Mouse (Mus musculus) midbrain, embryonic 11.5 days (tissue): ENCODE data around the gene Izumo4. TPM values are rescaled to one million over a fixed set of nuclear protein-coding genes. Genes with fewer than 3 reads are reported as not detected.

Source experiments
- ATAC-seq: fragments of 200-750 bp; cut with Nextera tagmentation; 2 replicates; pipeline ENCODE4 v1.8.0; 2017; ENCODE audit warnings: moderate TSS enrichment, moderate library complexity; ENCODE audit not compliant: low FRiP score
- DNase-seq: peaks from one replicate; pipeline ENCODE4 v3.0.0; 2015; ENCODE audit warnings: low spot score; ENCODE audit errors: missing footprints
- H3K27ac ChIP-seq: fragments of 300-500 bp; sonication (generic); 2 replicates; pipeline ENCODE4 v1.5.1; 2014; ENCODE audit warnings: low read depth, low read length
- H3K27me3 ChIP-seq: fragments of 300-500 bp; sonication (generic); 2 replicates; pipeline ENCODE4 v1.6.1; 2014; ENCODE audit warnings: mild to moderate bottlenecking, low read length, moderate library complexity, mixed read lengths; ENCODE audit not compliant: control insufficient read depth, insufficient read depth
- H3K36me3 ChIP-seq: fragments of 300-500 bp; sonication (generic); 2 replicates; pipeline ENCODE4 v1.6.1; 2014; ENCODE audit warnings: mild to moderate bottlenecking, low read length, moderate library complexity, mixed read lengths; ENCODE audit not compliant: control insufficient read depth, insufficient read depth
- H3K4me1 ChIP-seq: fragments of 300-500 bp; sonication (generic); 2 replicates; pipeline ENCODE4 v1.6.1; 2014; ENCODE audit warnings: low read length; ENCODE audit not compliant: control insufficient read depth, insufficient read depth
- H3K4me2 ChIP-seq: fragments of 300-500 bp; sonication (generic); 2 replicates; pipeline ENCODE4 v1.6.1; 2014; ENCODE audit warnings: mild to moderate bottlenecking, moderate library complexity
- H3K4me3 ChIP-seq: fragments of 300-500 bp; sonication (generic); 2 replicates; pipeline ENCODE4 v1.5.1; 2014; ENCODE audit warnings: low read depth, low read length
- H3K9ac ChIP-seq: fragments of 300-500 bp; sonication (generic); 2 replicates; pipeline ENCODE4 v1.6.1; 2014; ENCODE audit warnings: low read length
- H3K9me3 ChIP-seq: fragments of 300-500 bp; sonication (generic); 2 replicates; pipeline ENCODE4 v1.6.1; 2016; ENCODE audit warnings: low read length; ENCODE audit not compliant: control insufficient read depth
- WGBS: fragments of 180-500 bp; shearing (Covaris S2); extraction: QIAGEN DNeasy Blood & Tissue Kit; methylation state at CpG from one replicate; pipeline ENCODE4 v1.1.7; 2014; 5-methylcytosine and 5-hydroxymethylcytosine counted together
- polyA plus RNA-seq: library from polyadenylated mRNA; unstranded; fragments of >200 nt; fragmentation: Nextera tagmentation; extraction: Ambion mirVana; gene quantifications from 2 replicates; pipeline ENCODE4 v1.2.1, GENCODE M21; 2014

Izumo4 gene
- polyA plus RNA-seq, 1 experiment from 2014 or later = 6.9 TPM

GRCm38 (mm10) chr10:80658841-80659202 lies 43.2 kb upstream of the Izumo4 start:
- 73% methylated on average over 4 of the region's 4 CpGs for WGBS
- no peak overlapping the region for H3K27ac ChIP-seq
- ATAC-seq (no peak), DNase-seq (no peak)
- no peak overlapping the region for H3K4me2 ChIP-seq
- no peak overlapping the region for H3K4me3 ChIP-seq
- H3K9ac ChIP-seq = no peak overlapping the region
- peaks cover 15% of the 10 kb centered on the region for H3K4me1 ChIP-seq
- no peaks in the 10 kb centered on the region for H3K36me3 ChIP-seq
- H3K9me3 ChIP-seq = no peaks in the 10 kb centered on the region
- H3K27me3 ChIP-seq = no peaks in the 10 kb centered on the region

- H3K27ac ChIP-seq = no peak overlapping the region
- WGBS = 20% methylated on average over 10 of the region's 10 CpGs
- DNase-seq (peak; percentile 99), ATAC-seq (no peak)
- H3K9me3 ChIP-seq = no peaks in the 10 kb centered on the region
- no peak overlapping the region for H3K4me3 ChIP-seq
- no peaks in the 10 kb centered on the region for H3K36me3 ChIP-seq
- H3K9ac ChIP-seq = no peak overlapping the region
- H3K4me1 ChIP-seq = peaks cover 15% of the 10 kb centered on the region
- no peak overlapping the region for H3K4me2 ChIP-seq
- no peaks in the 10 kb centered on the region for H3K27me3 ChIP-seq
These were observed 42.8 kb upstream of the Izumo4 start for GRCm38 (mm10) chr10:80659213-80659612.

GRCm38 (mm10) chr10:80661149-80661548 lies 40.8 kb upstream of the Izumo4 start:
- Histone ChIP-seq H3K9me3 (no peaks in the 10 kb centered on the region), H3K27ac (no peak overlapping the region), H3K36me3 (no peaks in the 10 kb centered on the region; the same call in 1 of the 2 replicates), H3K4me3 (no peak overlapping the region), H3K9ac (no peak overlapping the region), H3K27me3 (no peaks in the 10 kb centered on the region), H3K4me1 (0 out of 2 replicates have a peak, but pooled peaks cover 6% of the 10 kb centered on the region), H3K4me2 (no peak overlapping the region)
- WGBS = 34% methylated on average over 5 of the region's 5 CpGs
- peak; percentile 89 for DNase-seq
- ATAC-seq = no peak

GRCm38 (mm10) chr10:80663485-80664196 lies 38.3 kb upstream of the Izumo4 start:
- Histone ChIP-seq H3K9ac (no peak overlapping the region), H3K4me1 (0 out of 2 replicates have a peak, but pooled peaks cover 3% of the 10 kb centered on the region), H3K27me3 (no peaks in the 10 kb centered on the region), H3K27ac (no peak overlapping the region), H3K4me2 (no peak overlapping the region), H3K9me3 (no peaks in the 10 kb centered on the region), H3K4me3 (no peak overlapping the region), H3K36me3 (peaks cover 22% of the 10 kb centered on the region)
- 75% methylated on average over 5 of the region's 5 CpGs for WGBS
- ATAC-seq (no peak), DNase-seq (no peak)

GRCm38 (mm10) chr10:80664197-80665015 lies 37.6 kb upstream of the Izumo4 start:
- Histone ChIP-seq H3K36me3 (peaks cover 30% of the 10 kb centered on the region), H3K27me3 (no peaks in the 10 kb centered on the region), H3K4me2 (no peak overlapping the region), H3K9me3 (no peaks in the 10 kb centered on the region), H3K27ac (no peak overlapping the region), H3K9ac (0 out of 2 replicates have a peak overlapping the region, but pooled peaks have one; percentile 3), H3K4me1 (0 out of 2 replicates have a peak, but pooled peaks cover 3% of the 10 kb centered on the region), H3K4me3 (no peak overlapping the region)
- ATAC-seq = no peak
- 48% methylated on average over 16 of the region's 16 CpGs for WGBS
- DNase-seq = no peak

GRCm38 (mm10) chr10:80665016-80665380 lies 37.0 kb upstream of the Izumo4 start:
- Histone ChIP-seq H3K9ac (no peak overlapping the region), H3K27ac (no peak overlapping the region), H3K9me3 (no peaks in the 10 kb centered on the region), H3K4me2 (no peak overlapping the region), H3K27me3 (no peaks in the 10 kb centered on the region), H3K4me1 (0 out of 2 replicates have a peak, but pooled peaks cover 3% of the 10 kb centered on the region), H3K36me3 (peaks cover 35% of the 10 kb centered on the region), H3K4me3 (no peak overlapping the region)
- ATAC-seq (no peak), DNase-seq (no peak)
- 15% methylated on average over 10 of the region's 10 CpGs for WGBS

- no peak overlapping the region for H3K4me2 ChIP-seq
- H3K4me1 ChIP-seq = 0 out of 2 replicates have a peak, but pooled peaks cover 3% of the 10 kb centered on the region
- no peaks in the 10 kb centered on the region for H3K9me3 ChIP-seq
- WGBS = 69% methylated on average over 4 of the region's 4 CpGs
- DNase-seq (no peak), ATAC-seq (no peak)
- H3K4me3 ChIP-seq = no peak overlapping the region
- no peak overlapping the region for H3K9ac ChIP-seq
- no peaks in the 10 kb centered on the region for H3K27me3 ChIP-seq
- no peak overlapping the region for H3K27ac ChIP-seq
- peaks cover 37% of the 10 kb centered on the region for H3K36me3 ChIP-seq
These were observed 36.5 kb upstream of the Izumo4 start for GRCm38 (mm10) chr10:80665459-80665858.

GRCm38 (mm10) chr10:80665981-80666733 lies 35.8 kb upstream of the Izumo4 start:
- DNase-seq (no peak), ATAC-seq (no peak)
- no peak overlapping the region for H3K4me2 ChIP-seq
- H3K9ac ChIP-seq = no peak overlapping the region
- WGBS = 78% methylated on average over 10 of the region's 10 CpGs
- H3K4me3 ChIP-seq = no peak overlapping the region
- H3K27ac ChIP-seq = no peak overlapping the region
- no peaks in the 10 kb centered on the region for H3K27me3 ChIP-seq
- no peaks in the 10 kb centered on the region for H3K9me3 ChIP-seq
- 0 out of 2 replicates have a peak, but pooled peaks cover 3% of the 10 kb centered on the region for H3K4me1 ChIP-seq
- peaks cover 42% of the 10 kb centered on the region for H3K36me3 ChIP-seq
